Mouse (Mus musculus): ENCODE data around the gene Gpank1. TPM values are rescaled to one million over a fixed set of nuclear protein-coding genes. Genes with fewer than 3 reads are reported as not detected.
A peak's percentile ranks its signal among the peaks of the same experiment; 100 is the strongest.

Gene Gpank1
- polyA plus RNA-seq, 1 experiment: 20.9 TPM

GRCm38 (mm10) chr17:35128996-35129395, 7.7 kb downstream of the Gpank1 start:
- H3K27ac ChIP-seq (ENCODE audit: insufficient read depth, low read length): no peak overlapping the region
- H3K36me3 ChIP-seq (ENCODE audit: control insufficient read depth, insufficient read depth, low read length): peaks cover 4% of the 10 kb centered on the region; the same call in 1 of the 2 replicates
- TF ChIP-seq POLR2A (IDR thresholded peaks at IDR 0.05; ENCODE audit: low read depth, low read length): no peak
- TF ChIP-seq CTCF (IDR thresholded peaks at IDR 0.05; ENCODE audit: extremely low read depth, insufficient read depth, insufficient read length, insufficient replicate concordance): no peak
- 86% methylated on average over 11 of the region's 11 CpGs for WGBS
- DNase-seq (ENCODE audit: low read depth in 1 of 2, low spot score in 2 of 2): no peak
- H3K27me3 ChIP-seq (ENCODE audit: control insufficient read depth, insufficient read depth, low read length): no peaks in the 10 kb centered on the region
- H3K4me3 ChIP-seq (ENCODE audit: extremely low read depth, insufficient read depth, insufficient read length): no peak overlapping the region
- H3K4me1 ChIP-seq (ENCODE audit: control insufficient read depth, insufficient read depth, insufficient read length): peaks cover 11% of the 10 kb centered on the region

GRCm38 (mm10) chr17:35131038-35131437, 9.8 kb downstream of the Gpank1 start:
- Histone ChIP-seq H3K4me3 (ENCODE audit: extremely low read depth, insufficient read depth, insufficient read length) (no peak overlapping the region), H3K27ac (ENCODE audit: insufficient read depth, low read length) (no peak overlapping the region), H3K27me3 (ENCODE audit: control insufficient read depth, insufficient read depth, low read length) (no peaks in the 10 kb centered on the region), H3K4me1 (ENCODE audit: control insufficient read depth, insufficient read depth, insufficient read length) (peaks cover 7% of the 10 kb centered on the region; the same call in 1 of the 2 replicates), H3K36me3 (ENCODE audit: control insufficient read depth, insufficient read depth, low read length) (peaks cover 2% of the 10 kb centered on the region; the same call in 1 of the 2 replicates)
- 90% methylated on average over 8 of the region's 8 CpGs for WGBS
- DNase-seq (ENCODE audit: low read depth in 1 of 2, low spot score in 2 of 2): no peak
- TF ChIP-seq CTCF (IDR thresholded peaks at IDR 0.05; ENCODE audit: extremely low read depth, insufficient read depth, insufficient read length, insufficient replicate concordance): no peak
- no peak for TF ChIP-seq POLR2A (IDR thresholded peaks at IDR 0.05; ENCODE audit: low read depth, low read length)

GRCm38 (mm10) chr17:35131500-35132173, 10.4 kb downstream of the Gpank1 start, which contains the start of gene Apom:
TSS of gene Apom (minus strand) at chr17:35132050.
- no peak within 1 kb of the TSS for H3K4me3 ChIP-seq (ENCODE audit: extremely low read depth, insufficient read depth, insufficient read length)
- peaks cover 10% of the 10 kb centered on the region; the same call in 1 of the 2 replicates for H3K4me1 ChIP-seq (ENCODE audit: control insufficient read depth, insufficient read depth, insufficient read length)
- H3K36me3 ChIP-seq (ENCODE audit: control insufficient read depth, insufficient read depth, low read length): peaks cover 2% of the 10 kb centered on the region; the same call in 1 of the 2 replicates
- DNase-seq (ENCODE audit: low read depth in 1 of 2, low spot score in 2 of 2): no peak
- no peak for TF ChIP-seq POLR2A (IDR thresholded peaks at IDR 0.05; ENCODE audit: low read depth, low read length)
- TF ChIP-seq CTCF (IDR thresholded peaks at IDR 0.05; ENCODE audit: extremely low read depth, insufficient read depth, insufficient read length, insufficient replicate concordance): no peak
- no peaks in the 10 kb centered on the region for H3K27me3 ChIP-seq (ENCODE audit: control insufficient read depth, insufficient read depth, low read length)
- no peak within 1 kb of the TSS for H3K27ac ChIP-seq (ENCODE audit: insufficient read depth, low read length)
- 88% methylated on average over 15 of the region's 15 CpGs for WGBS

GRCm38 (mm10) chr17:35132174-35132560, 10.9 kb downstream of the Gpank1 start:
- no peak for TF ChIP-seq CTCF (IDR thresholded peaks at IDR 0.05; ENCODE audit: extremely low read depth, insufficient read depth, insufficient read length, insufficient replicate concordance)
- no peak for TF ChIP-seq POLR2A (IDR thresholded peaks at IDR 0.05; ENCODE audit: low read depth, low read length)
- Histone ChIP-seq H3K4me3 (ENCODE audit: extremely low read depth, insufficient read depth, insufficient read length) (no peak overlapping the region), H3K27ac (ENCODE audit: insufficient read depth, low read length) (no peak overlapping the region), H3K36me3 (ENCODE audit: control insufficient read depth, insufficient read depth, low read length) (peaks cover 2% of the 10 kb centered on the region; the same call in 1 of the 2 replicates), H3K27me3 (ENCODE audit: control insufficient read depth, insufficient read depth, low read length) (no peaks in the 10 kb centered on the region), H3K4me1 (ENCODE audit: control insufficient read depth, insufficient read depth, insufficient read length) (peaks cover 8% of the 10 kb centered on the region; the same call in 1 of the 2 replicates)
- no peak for DNase-seq (ENCODE audit: low read depth in 1 of 2, low spot score in 2 of 2)
- WGBS: 91% methylated on average over 3 of the region's 3 CpGs

- DNase-seq (ENCODE audit: low read depth in 1 of 2, low spot score in 2 of 2): no peak
- Histone ChIP-seq H3K36me3 (ENCODE audit: control insufficient read depth, insufficient read depth, low read length) (no peaks in the 10 kb centered on the region; the same call in 1 of the 2 replicates), H3K4me1 (ENCODE audit: control insufficient read depth, insufficient read depth, insufficient read length) (peaks cover 5% of the 10 kb centered on the region; the same call in 1 of the 2 replicates), H3K27ac (ENCODE audit: insufficient read depth, low read length) (no peak overlapping the region), H3K4me3 (ENCODE audit: extremely low read depth, insufficient read depth, insufficient read length) (no peak overlapping the region), H3K27me3 (ENCODE audit: control insufficient read depth, insufficient read depth, low read length) (no peaks in the 10 kb centered on the region)
- TF ChIP-seq POLR2A (IDR thresholded peaks at IDR 0.05; ENCODE audit: low read depth, low read length) (no peak), CTCF (IDR thresholded peaks at IDR 0.05; ENCODE audit: extremely low read depth, insufficient read depth, insufficient read length, insufficient replicate concordance) (no peak)
- WGBS: 93% methylated on average over 7 of the region's 7 CpGs
Observed at GRCm38 (mm10) chr17:35133517-35133916, 12.3 kb downstream of the Gpank1 start.

- no peak; the same call in 1 of the 2 replicates for TF ChIP-seq POLR2A (IDR thresholded peaks at IDR 0.05; ENCODE audit: low read depth, low read length)
- TF ChIP-seq CTCF (IDR thresholded peaks at IDR 0.05; ENCODE audit: extremely low read depth, insufficient read depth, insufficient read length, insufficient replicate concordance): no peak
- peaks cover 11% of the 10 kb centered on the region for H3K36me3 ChIP-seq (ENCODE audit: control insufficient read depth, insufficient read depth, low read length)
- H3K4me1 ChIP-seq (ENCODE audit: control insufficient read depth, insufficient read depth, insufficient read length): peaks cover 5% of the 10 kb centered on the region; the same call in 1 of the 2 replicates
- no peaks in the 10 kb centered on the region for H3K27me3 ChIP-seq (ENCODE audit: control insufficient read depth, insufficient read depth, low read length)
- WGBS: under 1% methylated on average over 66 of the region's 66 CpGs
- peak within 1 kb of the TSS; percentile 98 for H3K4me3 ChIP-seq (ENCODE audit: extremely low read depth, insufficient read depth, insufficient read length)
- peak within 1 kb of the TSS; percentile 97 for H3K27ac ChIP-seq (ENCODE audit: insufficient read depth, low read length)
- peak; percentile 88 to 93 for DNase-seq (ENCODE audit: low read depth in 1 of 2, low spot score in 2 of 2)
Observed at GRCm38 (mm10) chr17:35134801-35135590, 13.7 kb downstream of the Gpank1 start, which contains the start of gene Bag6. TSS of gene Bag6 (plus strand) at chr17:35135178.
